Mouse (Mus musculus): Measurements from ENCODE around the gene Tnfrsf4.

- TF ChIP-seq CTCF (IDR thresholded peaks at IDR 0.05; ENCODE audit: borderline replicate concordance, control insufficient read depth, extremely low read depth, insufficient read depth, low read length, poor library complexity) (no peak), POLR2A (IDR thresholded peaks at IDR 0.05; ENCODE audit: control insufficient read depth, extremely low read depth, insufficient read depth, low read length, poor library complexity) (no peak)
Observed at GRCm38 (mm10) chr4:156004109-156004508, 9.5 kb upstream of the Tnfrsf4 start.

All from thymus, adult 2 months (tissue).